Mouse (Mus musculus): ENCODE data around the gene Mthfd2.
"Not testable (repeated sequence)": the region's sequence is repeated elsewhere in the genome, so short reads cannot be mapped to it uniquely, and the experiment has no call there.

Mthfd2 gene

GRCm38 (mm10) chr6:83325525-83326393, at the start of gene Mthfd2, which contains the start of gene Mob1a:
TSS of gene Mthfd2 (minus strand) at chr6:83325908.
TSS of gene Mob1a (plus strand) at chr6:83326016.
- peak; percentile 94 for DNase-seq (ENCODE audit: low spot score)

- DNase-seq (ENCODE audit: low spot score), result no peak
Observed at GRCm38 (mm10) chr6:83373704-83374300, 48.1 kb upstream of the Mthfd2 start.

DNA sequence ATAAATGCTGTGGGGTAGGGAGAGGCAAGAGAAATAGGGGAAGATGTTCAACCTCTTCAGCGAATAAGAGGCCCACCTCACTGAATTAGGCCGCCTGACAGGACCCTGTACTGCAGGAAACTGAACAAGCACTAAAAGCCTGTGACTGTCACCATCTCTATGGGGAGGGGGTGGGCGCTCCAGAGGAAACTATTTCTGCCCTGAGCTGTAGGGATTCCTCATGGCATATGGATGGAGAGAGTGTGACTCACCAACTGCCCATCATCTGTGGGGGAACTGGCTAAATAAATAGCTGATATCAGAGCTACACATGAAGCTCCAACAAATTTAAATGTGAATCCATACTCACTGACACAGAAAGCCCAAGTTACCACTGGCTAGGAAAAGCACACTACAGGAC, 45.6 kb upstream of the Mthfd2 start:
- DNase-seq (ENCODE audit: low spot score), result no peak

DNA sequence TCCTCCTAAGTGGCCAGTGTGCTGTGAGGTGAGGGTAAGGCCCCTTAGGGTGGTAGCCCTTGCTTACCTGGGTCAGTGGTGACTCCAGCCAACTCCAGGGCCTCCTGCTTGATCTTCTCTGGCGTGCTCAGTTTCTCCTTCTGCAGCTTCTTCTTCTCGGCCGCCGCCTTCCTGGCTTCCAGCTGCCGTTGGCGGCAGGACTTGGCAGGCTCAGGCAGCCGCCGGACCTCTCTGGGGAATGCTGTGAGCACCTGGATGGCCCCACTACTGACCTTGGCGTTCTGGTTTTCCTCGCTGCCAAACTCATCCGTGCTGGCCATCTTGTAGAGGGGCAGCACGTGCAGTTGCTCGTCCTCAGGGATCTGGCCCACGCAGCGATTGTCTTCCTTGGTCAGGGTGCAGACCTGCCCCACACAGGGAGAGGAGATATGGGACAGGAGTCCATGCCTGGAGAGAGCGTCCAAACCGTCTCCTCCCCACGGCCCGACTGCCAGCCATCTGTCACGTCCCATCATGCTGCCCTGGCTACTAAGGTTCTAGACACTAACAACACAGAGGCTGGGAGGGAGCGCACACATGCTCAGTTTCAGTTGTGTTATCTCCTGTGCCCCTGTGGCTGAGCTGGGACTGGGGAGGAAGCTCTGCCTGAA, 44.7 kb upstream of the Mthfd2 start:
- no peak for DNase-seq (ENCODE audit: low spot score)

DNA sequence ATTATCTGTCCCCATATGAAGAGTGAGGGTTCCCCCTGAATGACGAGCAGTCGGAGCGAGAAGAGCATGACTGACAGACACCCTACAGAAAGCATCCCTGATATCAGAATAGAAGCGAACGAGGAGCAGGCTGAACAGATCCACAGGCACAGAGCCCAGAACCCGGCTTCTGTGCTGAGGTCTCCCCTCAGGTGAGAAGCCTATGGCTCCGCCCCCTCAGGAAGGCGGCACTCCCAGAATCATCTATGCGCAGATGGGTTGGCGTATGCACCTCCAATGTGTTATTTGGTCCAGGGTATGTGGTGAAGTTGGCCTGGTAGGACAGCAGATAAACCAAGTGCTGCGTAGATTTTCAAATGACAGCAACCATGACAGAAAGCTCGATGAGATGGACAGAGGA, 37.4 kb upstream of the Mthfd2 start:
- no peak for DNase-seq (ENCODE audit: low spot score)

DNA sequence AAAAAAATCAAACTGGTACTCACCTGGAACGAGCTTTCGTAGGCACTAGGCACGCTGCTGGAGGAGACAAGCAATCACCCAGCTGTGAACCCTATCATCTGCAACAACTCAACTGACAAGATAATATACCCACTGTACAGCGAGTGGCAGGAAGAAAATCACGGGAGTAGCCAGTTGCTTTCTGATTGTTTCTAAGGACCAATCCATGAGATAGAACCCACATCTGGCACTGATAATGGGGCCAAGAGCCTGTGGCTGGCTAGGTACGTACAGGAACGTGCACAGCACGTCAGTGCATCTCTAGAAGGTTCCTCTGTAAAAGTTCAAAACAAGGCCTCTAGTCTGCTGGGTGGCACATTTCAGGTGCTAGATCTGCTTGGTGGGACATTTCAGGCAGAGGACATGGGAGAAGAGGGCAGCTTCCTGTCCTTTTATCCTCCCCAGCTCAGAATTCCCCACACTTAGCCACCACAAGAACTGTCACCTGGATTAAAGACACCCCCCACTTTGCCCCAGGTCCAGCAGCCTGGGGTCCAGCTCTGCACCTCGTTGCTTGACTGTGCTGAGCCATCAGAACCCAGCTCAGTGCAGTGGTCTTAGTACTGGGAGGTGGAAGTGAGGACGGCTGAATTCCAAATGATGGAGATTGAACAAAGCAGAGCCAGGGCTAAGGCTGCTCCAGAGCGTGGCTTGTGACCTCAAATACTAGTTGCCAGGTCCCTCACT, 36.0 kb upstream of the Mthfd2 start:
- no peak for DNase-seq (ENCODE audit: low spot score)

DNA sequence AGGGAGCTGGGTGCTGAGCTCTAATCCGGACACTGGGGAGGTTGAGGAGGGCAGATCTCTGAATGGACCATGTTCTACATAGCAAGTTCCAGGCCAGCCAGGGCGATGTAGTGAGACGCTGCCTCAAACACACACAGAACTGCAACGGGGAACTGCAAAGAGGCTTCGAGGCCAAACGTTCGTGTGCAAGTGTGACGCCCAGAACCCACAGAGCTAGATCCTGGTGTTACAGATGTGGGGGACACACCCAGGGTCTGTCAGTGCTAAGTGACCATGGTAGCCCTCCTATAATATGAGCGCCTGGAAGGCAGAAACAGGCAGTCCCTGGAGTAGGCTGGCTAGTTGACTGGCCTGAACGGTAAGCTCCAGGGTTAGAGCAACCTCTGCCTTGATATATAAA, 31.7 kb upstream of the Mthfd2 start:
- no peak for DNase-seq (ENCODE audit: low spot score)

- DNase-seq (ENCODE audit: low spot score), result peak; percentile 84
Observed at GRCm38 (mm10) chr6:83356569-83357138, 30.9 kb upstream of the Mthfd2 start.

DNA sequence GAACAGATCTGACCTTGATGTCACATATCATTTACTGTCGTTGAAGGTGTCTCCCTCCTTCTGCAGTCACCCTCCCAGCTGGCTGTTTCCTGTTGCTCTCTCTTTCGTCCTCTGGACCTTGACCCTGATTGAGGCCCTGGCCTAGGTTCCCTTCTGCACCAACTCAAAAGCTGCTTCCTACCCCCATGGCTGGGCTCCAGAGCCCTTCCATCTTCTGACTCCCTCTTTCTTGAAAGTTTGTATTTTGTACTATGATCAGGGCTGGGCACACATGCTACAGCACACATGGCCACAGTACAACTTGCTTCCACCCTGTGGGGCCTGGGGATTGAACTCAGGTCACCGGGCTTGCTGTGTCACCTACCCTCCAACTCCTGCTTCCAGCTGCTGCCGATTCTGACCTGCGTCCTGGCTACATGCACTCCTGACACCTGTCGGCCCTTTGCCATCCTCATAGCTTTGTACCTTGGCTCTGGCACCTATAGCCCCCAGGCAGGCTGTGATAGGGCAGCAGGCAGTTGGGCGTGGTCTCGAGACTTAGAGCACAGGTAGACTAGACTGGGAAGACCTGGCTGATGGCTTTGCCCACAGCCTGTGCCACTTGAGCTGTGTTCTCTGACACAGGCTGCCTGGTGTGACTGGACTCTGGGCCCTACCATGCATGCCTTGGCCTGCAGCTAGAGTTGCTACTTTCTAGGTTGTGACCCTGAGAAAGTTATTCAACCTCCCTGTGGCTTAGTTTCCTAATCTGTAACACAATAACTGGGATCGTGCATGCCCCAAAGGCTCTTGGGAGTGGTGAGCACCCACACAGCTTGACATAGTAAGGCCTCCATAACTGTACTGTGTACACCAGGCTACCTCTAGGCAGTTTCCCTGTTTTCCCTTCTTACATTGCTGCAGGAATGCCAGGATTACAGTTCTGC, 29.4 kb upstream of the Mthfd2 start:
- DNase-seq (ENCODE audit: low spot score), result no peak

GRCm38 (mm10) chr6:83352666-83353410, 27.1 kb upstream of the Mthfd2 start:
- DNase-seq (ENCODE audit: low spot score), result no peak

GRCm38 (mm10) chr6:83351490-83352160, 25.9 kb upstream of the Mthfd2 start:
- DNase-seq (ENCODE audit: low spot score), result no peak

DNA sequence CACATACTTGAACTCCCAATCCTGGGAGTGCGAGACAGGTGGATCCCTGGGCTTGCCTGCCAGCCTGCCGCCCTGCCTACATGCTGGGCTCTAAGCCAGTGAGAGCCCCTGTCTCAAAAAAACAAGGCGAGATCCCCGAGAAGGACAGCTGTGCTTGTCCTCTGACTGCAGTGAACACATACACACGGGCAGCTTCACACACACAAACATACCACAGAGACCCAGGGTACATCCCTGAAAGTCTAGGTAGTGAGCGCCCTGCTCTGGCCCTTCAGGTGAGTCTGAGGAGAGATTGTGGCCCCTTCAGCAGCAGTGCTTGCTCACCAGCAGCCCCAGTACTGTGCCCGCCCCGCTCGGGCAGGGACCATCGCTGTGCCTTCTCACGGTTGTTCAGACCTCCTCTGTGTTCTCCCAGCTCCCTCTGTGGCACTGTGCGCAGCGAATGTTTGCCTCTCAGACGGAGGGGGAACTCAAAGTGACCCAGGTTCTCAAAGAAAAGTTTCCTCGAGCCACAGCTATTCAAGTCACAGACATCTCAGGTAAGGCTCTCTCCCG, 25.2 kb upstream of the Mthfd2 start:
- DNase-seq (ENCODE audit: low spot score), result no peak

GRCm38 (mm10) chr6:83350172-83350571, 24.5 kb upstream of the Mthfd2 start:
- DNase-seq (ENCODE audit: low spot score), result no peak

DNA sequence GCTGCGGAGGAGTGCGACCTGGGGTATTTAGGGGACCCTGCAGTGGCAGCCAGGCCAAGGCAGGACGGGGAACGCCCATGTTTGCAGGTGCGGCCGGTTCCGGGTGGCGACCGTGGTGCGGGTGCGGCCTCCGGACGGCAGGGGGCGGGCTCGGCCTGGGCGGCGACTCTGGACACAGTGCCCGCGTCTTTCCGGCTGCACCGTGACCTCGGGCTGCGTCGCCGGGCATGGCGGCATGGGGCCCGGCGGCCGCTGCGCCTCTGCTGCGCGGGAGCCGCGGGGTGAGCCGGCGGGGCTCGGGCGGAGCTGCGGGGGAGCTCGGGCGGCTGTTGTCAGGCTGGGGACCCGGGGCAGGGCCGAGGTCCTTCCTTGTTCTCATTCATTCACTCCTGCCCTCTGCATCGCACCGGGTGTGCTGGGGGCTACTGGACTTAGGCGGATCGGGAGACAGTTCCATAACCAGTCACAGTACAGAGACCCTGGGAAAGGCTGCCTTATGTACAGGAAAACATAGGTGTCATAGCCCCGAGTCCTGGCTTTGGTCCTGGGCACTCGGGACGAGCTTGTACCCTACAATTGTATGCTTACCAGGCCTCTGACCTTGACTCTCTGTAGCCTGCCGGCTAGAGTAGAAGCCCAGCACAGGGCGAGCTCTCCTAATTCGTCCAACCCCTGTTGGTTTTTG, 23.7 kb upstream of the Mthfd2 start:
- DNase-seq (ENCODE audit: low spot score), result peak; percentile 83

DNA sequence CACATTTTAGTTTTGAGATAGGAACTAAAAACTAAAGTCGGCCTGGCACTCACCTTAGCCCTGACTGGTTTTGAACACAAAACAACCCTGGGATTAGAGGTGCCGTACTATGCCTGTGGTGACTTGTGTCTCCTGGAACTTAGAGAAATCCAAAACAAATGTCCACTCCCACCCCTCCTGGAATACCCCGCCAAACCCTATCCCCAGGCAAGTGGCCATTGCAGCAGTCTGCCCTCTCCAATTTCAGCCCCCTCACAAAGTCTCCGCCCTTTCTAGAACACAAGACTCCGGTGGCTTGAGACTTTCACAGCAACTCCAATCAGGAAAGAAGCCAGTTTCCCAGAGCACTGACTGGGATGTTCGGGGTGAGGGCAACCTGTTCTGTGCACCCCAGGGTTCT, 23.2 kb upstream of the Mthfd2 start, which contains the start of gene Bola3:
TSS of gene Bola3 (plus strand) at position 275 of the 400 bp plus-strand sequence.
- DNase-seq (ENCODE audit: low spot score), result no peak

- no peak for DNase-seq (ENCODE audit: low spot score)
Observed at GRCm38 (mm10) chr6:83347916-83348315, 22.2 kb upstream of the Mthfd2 start.

DNA sequence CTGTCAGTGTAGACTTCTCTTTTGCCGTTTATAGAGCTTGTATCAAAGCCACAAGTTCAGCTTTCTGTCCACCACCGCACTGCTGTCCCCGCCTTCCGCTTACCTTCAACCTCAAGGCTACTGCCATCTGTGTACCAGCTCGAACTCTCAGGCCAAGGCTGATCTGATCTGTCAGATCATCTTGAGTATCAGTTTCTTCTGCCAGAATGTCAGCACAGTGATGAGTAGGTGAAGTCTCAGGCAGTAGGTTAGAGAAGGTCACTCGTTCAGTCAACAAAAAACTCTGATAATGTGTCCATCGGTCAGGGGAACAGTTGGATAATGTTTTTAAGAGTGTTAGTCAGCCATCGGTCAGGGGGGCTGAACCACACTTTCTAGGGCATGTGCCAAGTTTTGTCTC, 19.6 kb upstream of the Mthfd2 start:
- not testable (repeated sequence) for DNase-seq (ENCODE audit: low spot score)

DNA sequence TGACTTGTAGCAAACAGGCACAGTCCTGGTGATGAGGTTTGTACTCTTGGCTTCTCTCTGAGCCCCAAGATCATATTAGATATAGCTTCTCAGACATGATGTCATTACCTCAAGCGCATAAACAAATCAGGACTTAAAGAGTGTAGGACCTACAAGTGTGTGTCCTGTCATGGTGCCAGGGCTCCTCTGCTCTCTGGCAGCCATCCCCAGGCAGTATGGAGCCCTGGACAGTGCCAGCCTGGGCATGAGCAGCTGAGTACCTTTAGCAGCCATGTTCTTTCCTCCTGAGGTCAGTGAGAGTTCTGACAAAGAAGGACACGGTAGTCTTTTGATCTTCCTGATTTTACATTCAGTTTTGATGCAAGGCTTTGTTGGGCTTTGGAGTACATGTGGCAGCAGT, 17.2 kb upstream of the Mthfd2 start:
- no peak for DNase-seq (ENCODE audit: low spot score)

- no peak for DNase-seq (ENCODE audit: low spot score)
Observed at GRCm38 (mm10) chr6:83341387-83341786, 15.7 kb upstream of the Mthfd2 start.
